Mouse (Mus musculus) brain, embryonic 14.5 days (tissue): ENCODE data around the gene Rab11fip5.

Experiments
- CTCF ChIP-seq: fragments of 200-500 bp; IDR thresholded peaks from 2 replicates; pipeline ENCODE4 v1.5.1; 2012; ENCODE audit warnings: inconsistent platforms, mild to moderate bottlenecking, moderate library complexity, borderline replicate concordance; ENCODE audit not compliant: insufficient read depth, insufficient read length; ENCODE audit errors: extremely low read depth
- POLR2A ChIP-seq: fragments of 200-500 bp; IDR thresholded peaks from 2 replicates; pipeline ENCODE4 v1.6.1; 2012; ENCODE audit warnings: mild to moderate bottlenecking, inconsistent platforms, borderline replicate concordance; ENCODE audit not compliant: poor library complexity, insufficient read depth, insufficient read length, severe bottlenecking; ENCODE audit errors: extremely low read depth

DNA sequence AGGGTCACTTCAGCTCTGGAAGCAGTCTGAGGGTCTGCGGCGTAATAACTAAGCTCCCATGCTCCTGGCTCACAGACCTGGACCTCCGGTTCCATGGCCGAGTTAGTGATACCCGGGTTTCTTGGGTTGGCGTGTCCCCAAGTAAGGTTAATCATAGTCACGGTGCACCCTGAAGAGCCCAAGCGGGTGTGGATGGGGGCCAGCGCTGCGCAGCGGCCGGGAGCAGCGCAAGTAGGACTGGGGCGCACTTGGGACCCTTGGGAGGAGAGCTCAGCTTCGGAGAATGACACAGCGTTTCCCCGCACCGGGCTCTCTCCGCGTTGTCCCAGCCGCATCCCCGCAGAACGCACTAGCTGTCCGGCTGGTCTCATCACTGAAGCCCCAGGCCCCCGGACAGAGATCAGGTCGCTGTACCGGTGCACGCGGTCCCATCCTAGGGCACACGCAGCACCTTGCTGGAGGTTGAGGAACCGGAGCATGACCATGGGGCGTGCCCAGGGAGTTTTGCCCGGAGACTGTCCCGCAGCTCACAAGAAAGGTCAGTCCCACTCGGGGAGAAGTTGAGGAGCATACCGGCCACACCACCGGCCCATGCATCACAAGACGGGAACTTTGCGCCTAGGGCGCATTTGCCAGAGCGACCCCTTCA is 42.0 kb downstream of the Rab11fip5 start:
- no peak for TF ChIP-seq POLR2A
- no peak for TF ChIP-seq CTCF
